Mouse (Mus musculus) lung, postnatal 0 days (tissue): Measurements from ENCODE around the gene Ablim2.

ENCODE experiments used
- CTCF ChIP-seq: IDR thresholded peaks from 2 replicates; pipeline ENCODE4 v1.5.1; 2016; ENCODE audit warnings: antibody characterized with exemption, mild to moderate bottlenecking
- EP300 ChIP-seq: IDR thresholded peaks from 2 replicates; pipeline ENCODE4 v1.6.1; 2016; ENCODE audit warnings: antibody characterized with exemption, mild to moderate bottlenecking, control low read depth

DNA sequence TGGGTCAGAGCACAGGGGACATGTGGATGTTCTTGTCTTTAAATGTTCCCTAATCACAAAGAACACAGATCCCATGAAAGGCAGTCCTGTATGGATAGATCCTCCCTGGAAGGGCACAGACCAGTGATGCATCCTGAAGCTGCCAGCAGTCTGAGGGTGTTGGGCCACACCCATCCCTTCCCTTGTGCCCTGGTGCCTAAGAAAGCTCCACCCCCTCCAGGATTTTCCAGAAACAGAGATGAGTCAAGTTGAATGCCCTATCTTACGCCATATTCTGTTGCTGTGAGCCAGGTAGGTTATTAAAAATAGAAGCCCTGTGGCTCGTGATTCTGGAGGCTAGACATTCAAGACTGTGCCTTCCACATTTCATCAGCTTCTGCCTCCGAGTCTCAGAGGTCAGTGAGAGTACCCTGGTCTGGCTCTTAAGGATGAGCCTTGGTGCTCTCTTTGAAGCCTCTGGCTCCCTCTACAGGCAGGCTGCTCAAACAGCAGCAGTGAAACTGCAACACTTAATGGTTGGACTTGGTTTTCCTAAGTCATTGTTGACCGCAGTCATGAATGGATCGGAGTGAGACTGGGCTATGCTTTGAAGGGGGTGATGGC is 2.4 kb upstream of the Ablim2 start:
- peak; percentile 95 for TF ChIP-seq CTCF
- TF ChIP-seq EP300, result no peak; the same call in 1 of the 2 replicates
